Mouse (Mus musculus) limb, embryonic 14.5 days (tissue): ENCODE measurements at regions not wholly inside any gene's neighbourhood (a gene's known extent, or its start where the extent isn't known, plus 50 kb on each side); places are given as distances from the start of the nearest gene placed in this dataset.

ENCODE experiments used
- ATAC-seq: fragments of 200-750 bp; cut with Nextera tagmentation; 2 replicates; pipeline ENCODE4 v1.8.0; 2017; ENCODE audit warnings: low read depth, moderate number of reproducible peaks, moderate TSS enrichment; ENCODE audit not compliant: low FRiP score
- DNase-seq: peaks from one replicate; pipeline ENCODE4 v3.0.0-alpha.2; 2015; ENCODE audit warnings: low spot score
- H3K27ac ChIP-seq: fragments of 300-500 bp; sonication (generic); replicated peaks from 2 replicates; pipeline ENCODE4 v1.5.1; 2014; ENCODE audit warnings: low read depth, mild to moderate bottlenecking, low read length, moderate library complexity, mixed read lengths
- H3K27me3 ChIP-seq: fragments of 300-500 bp; sonication (generic); 2 replicates; pipeline ENCODE4 v1.6.1; 2014; ENCODE audit warnings: low read length, mixed read lengths; ENCODE audit not compliant: control insufficient read depth, insufficient read depth
- H3K36me3 ChIP-seq: fragments of 300-500 bp; sonication (generic); 2 replicates; pipeline ENCODE4 v1.6.1; 2014; ENCODE audit warnings: mild to moderate bottlenecking, low read length, moderate library complexity, mixed read lengths; ENCODE audit not compliant: control insufficient read depth, insufficient read depth
- H3K4me1 ChIP-seq: fragments of 300-500 bp; sonication (generic); 2 replicates; pipeline ENCODE4 v1.6.1; 2014; ENCODE audit warnings: antibody characterized with exemption, low read length, mixed read lengths; ENCODE audit not compliant: control insufficient read depth, insufficient read depth
- H3K4me2 ChIP-seq: fragments of 300-500 bp; sonication (generic); replicated peaks from 2 replicates; pipeline ENCODE4 v1.6.1; 2014; ENCODE audit warnings: low read depth, mild to moderate bottlenecking, low read length, moderate library complexity; ENCODE audit not compliant: severe bottlenecking
- H3K4me3 ChIP-seq: fragments of 300-500 bp; sonication (generic); replicated peaks from 2 replicates; pipeline ENCODE4 v1.5.1; 2014; ENCODE audit warnings: low read length
- H3K9ac ChIP-seq: fragments of 300-500 bp; sonication (generic); 2 replicates; pipeline ENCODE4 v1.6.1; 2014; ENCODE audit warnings: mild to moderate bottlenecking, low read depth, low read length, moderate library complexity; ENCODE audit not compliant: severe bottlenecking
- H3K9me3 ChIP-seq: fragments of 300-500 bp; sonication (generic); 2 replicates; pipeline ENCODE4 v1.6.1; 2016; ENCODE audit warnings: low read length; ENCODE audit not compliant: control insufficient read depth
- POLR2A ChIP-seq: fragments of 200-500 bp; IDR thresholded peaks from 2 replicates; pipeline ENCODE4 v1.8.0; 2012; ENCODE audit warnings: inconsistent platforms, mild to moderate bottlenecking, moderate library complexity, borderline replicate concordance; ENCODE audit not compliant: insufficient read depth, insufficient read length; ENCODE audit errors: extremely low read depth
- WGBS: fragments of 180-500 bp; shearing (Covaris S2); extraction: QIAGEN DNeasy Blood & Tissue Kit; methylation state at CpG from one replicate; pipeline ENCODE4 v1.1.7; 2014; 5-methylcytosine and 5-hydroxymethylcytosine counted together

DNA sequence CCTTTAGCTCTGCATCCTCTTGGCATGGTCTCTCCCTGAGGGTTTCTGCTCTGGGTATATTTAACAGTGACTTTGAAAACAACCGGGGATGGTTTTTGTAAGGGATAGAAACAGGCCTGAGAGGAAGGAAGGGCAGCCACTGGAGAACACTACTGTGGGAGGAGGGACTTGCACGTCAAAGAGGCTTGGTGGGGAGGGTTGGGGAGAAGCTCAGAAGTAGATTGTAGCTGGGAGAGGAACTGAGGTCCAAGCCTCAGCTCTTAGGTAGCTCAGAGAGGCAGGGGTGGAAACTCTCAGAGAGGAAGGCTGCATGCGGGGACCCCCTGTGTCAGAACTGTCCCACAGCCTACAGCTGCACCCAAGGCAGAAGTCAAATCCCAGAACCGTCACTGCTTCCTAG, 163.3 kb upstream of the Lmo4 start:
- Histone ChIP-seq H3K4me2 (0 out of 2 replicates have a peak overlapping the region, but pooled peaks have one; percentile 42), H3K4me3 (no peak overlapping the region), H3K9me3 (no peaks in the 10 kb centered on the region), H3K9ac (no peak overlapping the region), H3K36me3 (no peaks in the 10 kb centered on the region), H3K27ac (no peak overlapping the region), H3K4me1 (peaks cover 27% of the 10 kb centered on the region), H3K27me3 (no peaks in the 10 kb centered on the region)
- no peak for TF ChIP-seq POLR2A
- DNase-seq (no peak), ATAC-seq (no peak)
- 64% methylated on average over 4 of the region's 4 CpGs for WGBS

DNA sequence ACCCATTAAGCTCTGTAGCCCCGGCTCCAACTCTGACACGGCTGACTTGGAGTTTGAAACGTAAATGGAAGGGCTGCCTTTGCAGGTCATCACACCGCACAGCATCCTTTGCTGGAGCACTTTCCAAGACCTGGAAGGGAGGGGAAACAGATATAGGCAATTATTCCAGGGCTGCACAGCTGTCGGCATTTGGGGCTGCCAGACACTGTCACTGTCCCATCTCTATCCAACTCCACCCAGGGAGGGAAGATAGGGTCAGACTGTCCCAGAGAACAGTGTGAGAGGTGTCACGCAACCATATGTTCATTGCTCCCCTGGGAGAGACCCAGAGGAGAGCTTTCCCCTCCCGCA, 162.7 kb upstream of the Lmo4 start:
- Histone ChIP-seq H3K4me3 (peak overlapping the region; percentile 27), H3K27me3 (no peaks in the 10 kb centered on the region), H3K4me1 (peaks cover 27% of the 10 kb centered on the region), H3K27ac (no peak overlapping the region), H3K9me3 (no peaks in the 10 kb centered on the region), H3K4me2 (peak overlapping the region; percentile 42), H3K9ac (0 out of 2 replicates have a peak overlapping the region, but pooled peaks have one; percentile 21), H3K36me3 (no peaks in the 10 kb centered on the region)
- DNase-seq (no peak), ATAC-seq (0 out of 2 replicates have a peak, but pooled peaks have one; percentile 25)
- WGBS = 20% methylated on average over 7 of the region's 7 CpGs
- no peak for TF ChIP-seq POLR2A

DNA sequence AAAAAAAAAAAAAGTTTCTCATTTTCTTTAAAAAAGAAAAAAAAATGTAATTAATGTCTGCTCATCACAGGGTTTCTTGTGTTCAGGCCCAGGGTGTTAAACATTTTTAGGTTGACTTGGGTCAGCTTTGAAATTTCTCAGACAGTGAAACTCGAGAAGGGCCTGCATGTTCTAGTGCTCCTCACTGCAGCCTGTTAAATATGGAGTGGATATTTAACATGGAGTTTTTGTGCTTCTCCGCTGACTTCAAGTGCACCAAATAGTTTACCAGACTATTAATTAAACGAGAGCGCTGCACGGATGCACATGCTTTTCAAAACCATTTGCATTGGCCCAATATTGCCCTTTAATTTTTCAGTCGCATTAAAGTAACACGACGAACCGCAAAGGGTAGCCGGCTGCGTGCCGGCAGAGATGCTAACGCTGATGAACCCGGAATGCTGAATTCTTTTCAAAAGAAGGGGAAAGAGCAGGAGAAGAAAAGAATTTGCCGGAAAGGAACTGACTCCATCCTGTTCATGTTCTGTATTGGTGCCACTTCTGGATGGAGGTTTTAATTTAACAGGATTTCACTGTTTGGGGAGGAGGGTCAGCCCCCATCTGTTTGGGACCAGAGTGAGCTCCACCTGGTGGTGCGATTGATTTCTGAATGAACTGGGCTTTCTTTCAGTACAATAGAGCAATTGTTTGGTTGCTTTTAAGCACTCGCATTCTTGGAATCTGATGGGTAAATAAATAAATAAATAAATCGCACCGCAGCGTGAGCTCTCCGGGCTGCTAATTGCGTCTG, 162.2 kb upstream of the Lmo4 start:
- no peaks in the 10 kb centered on the region for H3K27me3 ChIP-seq
- peak overlapping the region; percentile 42 for H3K4me2 ChIP-seq
- WGBS = 21% methylated on average over 22 of the region's 22 CpGs
- no peak overlapping the region for H3K27ac ChIP-seq
- no peaks in the 10 kb centered on the region for H3K9me3 ChIP-seq
- peak overlapping the region; percentile 27 for H3K4me3 ChIP-seq
- peaks cover 27% of the 10 kb centered on the region for H3K4me1 ChIP-seq
- DNase-seq (peak; percentile 59), ATAC-seq (peak; percentile 58)
- H3K9ac ChIP-seq = peak overlapping the region; percentile 21; the same call in 1 of the 2 replicates
- no peaks in the 10 kb centered on the region for H3K36me3 ChIP-seq
- TF ChIP-seq POLR2A = no peak

DNA sequence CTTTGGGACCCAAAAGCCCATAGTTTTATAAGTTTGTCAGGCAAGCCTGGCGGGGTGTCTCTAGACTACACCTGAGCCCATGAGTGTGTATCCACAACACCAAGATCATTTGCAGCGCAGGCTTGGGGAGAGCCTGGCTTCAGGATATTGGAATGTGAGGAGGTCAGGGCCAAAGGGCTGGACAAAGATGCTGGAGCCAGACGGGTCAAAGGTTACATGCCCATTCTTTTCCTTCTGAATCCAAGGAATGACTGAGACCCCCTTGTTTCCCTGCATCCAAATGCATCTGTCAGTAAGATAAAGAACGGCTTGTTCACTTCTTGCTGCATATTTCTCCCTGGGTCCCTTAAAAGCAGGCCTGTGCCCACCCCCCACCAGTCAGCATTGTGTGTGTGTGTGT, 160.9 kb upstream of the Lmo4 start:
- 68% methylated on average over 4 of the region's 4 CpGs for WGBS
- ATAC-seq = no peak

DNA sequence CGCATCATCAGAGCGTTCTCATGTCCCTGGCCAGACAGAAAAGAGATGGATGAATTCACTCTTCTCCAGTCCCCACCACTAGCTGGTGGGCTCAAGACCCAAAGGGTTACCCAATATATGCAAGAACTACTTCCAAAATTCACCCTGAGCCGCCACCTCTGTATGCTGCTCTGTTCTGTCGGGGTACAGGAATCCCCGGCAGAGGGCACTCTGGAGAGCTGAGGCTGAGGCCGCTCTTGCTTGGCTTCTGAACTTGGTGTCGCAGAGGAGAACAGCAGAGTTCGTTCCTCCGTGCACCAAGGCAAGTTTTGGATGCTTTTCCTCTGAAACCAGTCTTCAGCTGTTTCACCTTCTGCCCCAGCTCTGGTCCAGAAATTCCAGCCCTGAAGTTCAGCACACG, 157.5 kb upstream of the Lmo4 start:
- Histone ChIP-seq H3K36me3 (no peaks in the 10 kb centered on the region), H3K9ac (no peak overlapping the region), H3K4me3 (no peak overlapping the region), H3K4me2 (no peak overlapping the region), H3K9me3 (no peaks in the 10 kb centered on the region), H3K27me3 (no peaks in the 10 kb centered on the region), H3K27ac (no peak overlapping the region), H3K4me1 (peaks cover 15% of the 10 kb centered on the region; the same call in 1 of the 2 replicates)
- TF ChIP-seq POLR2A = no peak
- ATAC-seq (no peak), DNase-seq (no peak)
- 71% methylated on average over 10 of the region's 10 CpGs for WGBS

More for the DNA sequence above, 160.9 kb upstream of the Lmo4 start:
- Histone ChIP-seq H3K27ac (no peak overlapping the region), H3K4me2 (no peak overlapping the region), H3K27me3 (no peaks in the 10 kb centered on the region), H3K4me3 (no peak overlapping the region), H3K36me3 (no peaks in the 10 kb centered on the region), H3K4me1 (peaks cover 27% of the 10 kb centered on the region), H3K9ac (no peak overlapping the region), H3K9me3 (no peaks in the 10 kb centered on the region)
- no peak for DNase-seq
- TF ChIP-seq POLR2A = no peak
